Mouse (Mus musculus) liver, postnatal 0 days (tissue): Measurements from ENCODE around the gene Mtss1l.

Experiments
- CTCF ChIP-seq: sonication (generic); IDR thresholded peaks from 2 replicates; pipeline ENCODE4 v1.5.1; 2016; ENCODE audit warnings: antibody characterized with exemption, low read depth
- EP300 ChIP-seq: IDR thresholded peaks from 2 replicates; pipeline ENCODE4 v1.6.1; 2016; ENCODE audit warnings: antibody characterized with exemption, low read depth, mild to moderate bottlenecking

DNA sequence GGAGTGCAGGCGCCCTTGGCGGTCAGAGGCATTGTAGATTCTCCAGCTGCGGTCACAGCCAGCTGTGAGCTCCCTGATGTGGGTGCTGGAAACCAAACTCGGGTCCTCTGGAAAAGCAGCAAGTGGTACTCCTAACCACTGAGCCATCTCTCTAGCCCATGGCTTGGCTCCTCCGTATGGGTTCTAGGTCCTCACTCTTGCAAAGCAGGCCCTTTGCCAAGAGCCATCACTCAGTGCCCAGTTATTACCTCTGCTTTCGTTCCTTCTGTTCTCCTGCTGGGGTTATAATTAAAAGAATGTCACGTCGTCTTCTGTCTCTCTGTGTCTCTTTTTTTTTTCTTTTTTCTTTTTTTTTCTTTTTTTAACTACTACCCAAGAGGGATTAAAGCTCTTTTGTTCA, 11.8 kb downstream of the Mtss1l start:
- TF ChIP-seq CTCF, result no peak
- TF ChIP-seq EP300, result no peak
